In genomic region chr1:170009296-170009695, GRCm38 (mm10) we compare ENCODE assay signal across 22 mouse cellular contexts. TPM values are rescaled to one million over a fixed set of nuclear protein-coding genes. Genes with fewer than 3 reads are reported as not detected.
A peak's percentile ranks its signal among the peaks of the same experiment; 100 is the strongest.
DNase-seq lines count a peak whose midpoint lies in the region; ATAC-seq lines count a peak whose summit lies in the region.
"Had no signal": no experiment of that assay in that cellular context is flagged by ENCODE, and none has a peak within 500 bp of the region (broad histone marks: within the 10 kb centered on the region; RNA-seq: fewer than 3 reads in every experiment).

No protein-coding gene starts in this region.

- H3K9me3 ChIP-seq in heart, embryonic 10.5 days: no peaks in the 10 kb centered on the region
- no peaks in the 10 kb centered on the region for H3K9me3 ChIP-seq in forebrain, embryonic 11.5 days (ENCODE audit: control insufficient read depth, low read length)
- H3K9me3 ChIP-seq: embryonic facial prominence, embryonic 10.5 days; embryonic facial prominence, embryonic 12.5 days; forebrain, embryonic 10.5 days; forebrain, embryonic 13.5 days; forebrain, embryonic 15.5 days; G1E had no signal

- H3K4me2 ChIP-seq in forebrain, embryonic 11.5 days (ENCODE audit: low read depth, low read length, severe bottlenecking): no peak overlapping the region
- H3K4me2 ChIP-seq: embryonic facial prominence, embryonic 12.5 days; forebrain, embryonic 13.5 days; forebrain, embryonic 15.5 days had no signal

- no peaks in the 10 kb centered on the region for H3K36me3 ChIP-seq in heart, embryonic 10.5 days
- H3K36me3 ChIP-seq in forebrain, embryonic 11.5 days (ENCODE audit: control insufficient read depth, insufficient read depth, low read length): no peaks in the 10 kb centered on the region
- H3K36me3 ChIP-seq: forebrain, embryonic 10.5 days; forebrain, embryonic 15.5 days; G1E had no signal

- H3K4me1 ChIP-seq in heart, embryonic 10.5 days: peaks cover 17% of the 10 kb centered on the region
- H3K4me1 ChIP-seq in forebrain, embryonic 11.5 days (replicated peaks; ENCODE audit: control insufficient read depth, insufficient read depth, low read length): no peaks in the 10 kb centered on the region
- H3K4me1 ChIP-seq: embryonic facial prominence, embryonic 10.5 days; embryonic facial prominence, embryonic 12.5 days; forebrain, embryonic 10.5 days; forebrain, embryonic 13.5 days; forebrain, embryonic 15.5 days had no signal

- H3K27ac ChIP-seq in heart, embryonic 10.5 days: no peak overlapping the region
- no peak overlapping the region for H3K27ac ChIP-seq in forebrain, embryonic 11.5 days (ENCODE audit: low read depth, low read length)
- H3K27ac ChIP-seq: embryonic facial prominence, embryonic 10.5 days; embryonic facial prominence, embryonic 12.5 days; forebrain, embryonic 10.5 days; forebrain, embryonic 13.5 days; forebrain, embryonic 15.5 days had no signal

- no peaks in the 10 kb centered on the region for H3K27me3 ChIP-seq in heart, embryonic 10.5 days (ENCODE audit: insufficient read depth, poor library complexity, severe bottlenecking)
- H3K27me3 ChIP-seq in forebrain, embryonic 11.5 days (ENCODE audit: control insufficient read depth, insufficient read depth, low read length): no peaks in the 10 kb centered on the region
- H3K27me3 ChIP-seq: embryonic facial prominence, embryonic 12.5 days; forebrain, embryonic 13.5 days; forebrain, embryonic 15.5 days had no signal

- H3K4me3 ChIP-seq in heart, embryonic 10.5 days: no peak overlapping the region
- no peak overlapping the region for H3K4me3 ChIP-seq in forebrain, embryonic 11.5 days (ENCODE audit: low read depth, low read length)
- H3K4me3 ChIP-seq: embryonic facial prominence, embryonic 10.5 days; embryonic facial prominence, embryonic 12.5 days; erythroblast, embryonic 14.5 days; forebrain, embryonic 10.5 days; forebrain, embryonic 13.5 days; forebrain, embryonic 15.5 days had no signal

- ATAC-seq in forebrain, embryonic 11.5 days (replicated peaks; ENCODE audit: low FRiP score): no peak
- ATAC-seq: CD4-positive, CD25-positive, alpha-beta regulatory T cell, adult 4 months; forebrain, embryonic 13.5 days; forebrain, embryonic 15.5 days; forebrain, postnatal 0 days had no signal

- DNase-seq in heart, adult 11 months: peak; percentile 23
- DNase-seq in heart, embryonic 10.5 days (ENCODE audit: low spot score): no peak
- peak; percentile 52 for DNase-seq in NIH3T3 (ENCODE audit: low read depth)
- DNase-seq in forebrain, embryonic 11.5 days (ENCODE audit: low spot score): no peak
- no peak for DNase-seq in layer of hippocampus, postnatal 25 days (ENCODE audit: extremely low spot score in 1 of 2, low spot score in 1 of 2)
- DNase-seq: adrenal gland, postnatal 10 days; adrenal gland, postnatal 25 days; B cell, adult 2 months; cerebellum, adult 11 months; cerebellum, adult 18-20 months; cerebellum, adult 8-10 months; cerebellum, postnatal 10 days; cerebellum, postnatal 25 days; forebrain, postnatal 0 days had no signal

- H3K9ac ChIP-seq in forebrain, embryonic 11.5 days (ENCODE audit: low read length): no peak overlapping the region
- H3K9ac ChIP-seq: embryonic facial prominence, embryonic 12.5 days; forebrain, embryonic 13.5 days; forebrain, embryonic 15.5 days; forebrain, postnatal 0 days had no signal

- 98% methylated on average over 1 of the region's 1 CpGs for WGBS in heart, embryonic 10.5 days
- WGBS in forebrain, embryonic 11.5 days: 91% methylated on average over 1 of the region's 1 CpGs

RNA-seq across cellular contexts. Expression of gene Hsd17b7, which starts 40.3 kb away (rescaled TPM):
- 27.8 and 30.4 TPM in 2 replicates for polyA plus RNA-seq in heart, embryonic 10.5 days (2016; fragmentation: Nextera tagmentation; extraction: Ambion mirVana)
- polyA plus RNA-seq in forebrain, embryonic 11.5 days (2014; fragmentation: Nextera tagmentation; extraction: Ambion mirVana): 20.8 and 20.9 TPM in 2 replicates
- 10 to 100 TPM; 17.4 to 19.2 TPM for total RNA-seq in layer of hippocampus, postnatal 25 days (2021)

Comparison
In these comparisons a context has a peak if more than half of its experiments do, and no peak if none do; other contexts are left out.
1. DNase-seq: peak in heart, adult 11 months (single experiment) and NIH3T3 (single experiment); none in heart, embryonic 10.5 days (single experiment), forebrain, embryonic 11.5 days (single experiment) and layer of hippocampus, postnatal 25 days (0 of 2).